Mouse (Mus musculus): ENCODE measurements around the gene Palld. TPM values are rescaled to one million over a fixed set of nuclear protein-coding genes. Genes with fewer than 3 reads are reported as not detected.
A peak's percentile ranks its signal among the peaks of the same experiment; 100 is the strongest.

Palld gene
- total RNA-seq, 2 experiments from 2014 or later = 40.5 to 41.4 TPM

DNA sequence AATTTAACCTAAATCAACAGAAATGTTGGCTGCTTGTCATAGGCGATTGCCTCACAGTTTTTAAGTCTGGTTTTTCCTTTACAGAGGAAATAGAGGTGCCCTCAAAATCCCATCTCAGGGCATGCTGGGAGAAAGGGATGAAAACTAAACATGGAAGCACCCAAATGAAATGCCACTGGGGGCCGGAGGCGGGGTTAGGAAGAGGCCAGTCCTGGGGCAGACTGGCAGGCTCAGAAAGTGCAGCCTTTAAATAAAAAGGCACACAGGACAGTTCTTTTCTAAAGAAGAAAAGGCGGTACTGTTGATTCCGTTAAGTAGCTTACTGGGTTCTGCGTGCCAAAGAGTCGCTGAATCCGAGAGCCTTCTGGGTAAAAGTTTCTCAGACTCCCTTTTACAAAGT lies 311.0 kb downstream of the Palld start:
- DNase-seq (ENCODE audit: low spot score in 2 of 2) = no peak

DNA sequence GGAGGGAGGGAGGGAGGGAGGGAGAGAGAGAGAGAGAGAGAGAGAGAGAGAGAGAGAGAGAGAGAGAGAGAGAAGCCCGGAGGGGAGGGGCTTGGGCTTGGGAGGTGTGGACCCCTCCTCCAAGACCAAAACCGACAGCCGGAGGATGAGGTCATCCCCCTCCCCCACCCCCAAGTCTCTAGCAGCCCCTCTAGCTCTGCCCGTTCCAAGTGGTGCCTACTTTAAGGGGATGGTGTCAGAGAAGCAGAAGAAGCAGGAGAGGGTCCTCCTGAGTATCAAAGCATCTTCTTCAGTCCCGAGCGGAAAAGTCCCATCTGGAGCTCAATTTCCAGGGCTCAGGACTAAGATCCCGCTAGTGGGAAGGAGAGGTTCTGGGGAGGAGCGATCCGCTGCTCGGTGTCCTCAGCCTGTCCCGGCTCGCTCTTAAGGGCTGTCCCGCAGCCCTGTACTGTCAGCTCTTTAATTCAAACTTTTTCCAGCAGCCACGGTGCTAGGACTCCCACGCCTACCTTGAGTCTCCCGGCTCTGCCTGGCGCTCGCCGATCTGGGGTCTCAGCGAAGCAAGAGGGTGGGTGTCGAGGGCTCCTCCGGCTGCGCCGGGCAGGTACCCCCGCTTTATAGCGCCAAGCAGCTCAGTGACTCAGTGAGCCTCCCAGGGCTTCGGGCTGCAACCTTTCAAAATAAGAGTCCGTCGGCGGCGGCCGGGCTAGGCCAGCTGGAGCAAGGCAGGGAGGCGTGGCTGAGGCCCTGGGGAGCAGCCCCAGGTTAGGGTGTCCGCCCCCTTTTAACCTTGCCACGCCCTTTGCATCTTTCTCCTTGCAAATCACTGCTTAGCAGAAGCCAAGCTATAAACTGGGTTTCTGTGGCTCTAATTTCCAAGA lies 311.7 kb downstream of the Palld start:
- DNase-seq (ENCODE audit: low spot score in 2 of 2) = peak; percentile 73 to 76

DNA sequence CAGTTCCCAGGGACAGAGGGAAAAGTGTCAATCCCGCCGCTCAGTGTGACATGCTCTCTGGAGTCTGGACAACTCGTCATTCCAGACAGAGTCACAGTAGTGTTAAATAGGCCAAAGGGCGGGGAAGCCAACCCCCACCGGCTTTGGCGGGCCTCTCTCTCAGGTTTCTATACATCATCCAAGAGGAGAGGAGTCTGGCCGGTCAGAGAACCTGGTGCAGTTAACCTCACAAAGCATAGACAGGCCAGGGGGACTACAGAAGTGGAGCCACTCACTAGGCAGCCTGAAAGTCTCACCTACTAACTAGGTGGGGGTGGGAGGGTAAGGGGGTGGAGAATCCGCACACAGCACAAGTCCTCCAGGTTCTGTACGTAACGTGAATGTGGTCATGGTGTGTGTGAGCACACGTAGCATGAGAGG lies 312.5 kb downstream of the Palld start:
- DNase-seq (ENCODE audit: low spot score in 2 of 2) = peak in 1 of 2 experiments; percentile 7

DNA sequence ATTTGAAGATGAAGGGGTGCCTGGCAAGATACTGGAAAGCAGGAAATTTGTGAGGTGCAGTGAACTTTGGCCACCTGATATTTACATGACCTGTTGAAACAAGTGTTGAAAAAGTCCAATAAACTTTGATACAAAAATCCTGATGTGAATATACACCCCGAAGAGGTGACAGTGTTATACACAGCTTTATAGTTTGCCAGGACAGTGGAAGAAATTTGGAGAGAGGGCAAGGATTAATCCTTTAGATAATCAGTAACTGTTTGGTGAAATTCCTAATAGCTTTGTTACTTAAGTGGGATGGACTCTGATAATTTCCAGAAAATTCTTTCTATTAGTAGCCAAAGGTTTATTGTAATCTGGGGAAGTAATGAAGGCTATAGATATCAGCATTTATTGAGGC lies 314.2 kb downstream of the Palld start:
- DNase-seq (ENCODE audit: low spot score in 2 of 2) = no peak

DNA sequence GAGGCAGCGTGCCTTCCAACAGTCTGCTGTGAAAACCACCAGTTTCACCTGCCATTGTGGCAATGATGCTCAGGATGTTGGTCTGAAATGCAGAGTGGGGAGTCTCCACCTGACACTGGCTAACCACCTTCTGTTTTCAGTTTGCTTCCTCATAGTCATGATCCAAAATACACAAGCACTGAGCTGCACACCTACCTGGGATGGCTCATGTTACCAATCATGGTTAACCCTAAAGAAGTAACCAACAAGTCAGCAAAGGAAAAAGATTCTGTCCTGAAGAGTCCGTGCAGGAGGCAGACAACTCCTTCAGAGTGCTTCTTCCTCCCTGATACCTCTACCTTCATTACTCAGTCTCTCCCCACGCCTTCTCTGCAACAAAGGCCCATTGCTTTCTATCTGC lies 314.8 kb downstream of the Palld start:
- DNase-seq (ENCODE audit: low spot score in 2 of 2) = no peak

- no peak for DNase-seq (ENCODE audit: low spot score in 2 of 2)
These were observed 316.0 kb downstream of the Palld start for GRCm38 (mm10) chr8:61586529-61586928.

- DNase-seq (ENCODE audit: low spot score in 2 of 2) = no peak
These were observed 316.7 kb downstream of the Palld start for GRCm38 (mm10) chr8:61585746-61586145.

DNA sequence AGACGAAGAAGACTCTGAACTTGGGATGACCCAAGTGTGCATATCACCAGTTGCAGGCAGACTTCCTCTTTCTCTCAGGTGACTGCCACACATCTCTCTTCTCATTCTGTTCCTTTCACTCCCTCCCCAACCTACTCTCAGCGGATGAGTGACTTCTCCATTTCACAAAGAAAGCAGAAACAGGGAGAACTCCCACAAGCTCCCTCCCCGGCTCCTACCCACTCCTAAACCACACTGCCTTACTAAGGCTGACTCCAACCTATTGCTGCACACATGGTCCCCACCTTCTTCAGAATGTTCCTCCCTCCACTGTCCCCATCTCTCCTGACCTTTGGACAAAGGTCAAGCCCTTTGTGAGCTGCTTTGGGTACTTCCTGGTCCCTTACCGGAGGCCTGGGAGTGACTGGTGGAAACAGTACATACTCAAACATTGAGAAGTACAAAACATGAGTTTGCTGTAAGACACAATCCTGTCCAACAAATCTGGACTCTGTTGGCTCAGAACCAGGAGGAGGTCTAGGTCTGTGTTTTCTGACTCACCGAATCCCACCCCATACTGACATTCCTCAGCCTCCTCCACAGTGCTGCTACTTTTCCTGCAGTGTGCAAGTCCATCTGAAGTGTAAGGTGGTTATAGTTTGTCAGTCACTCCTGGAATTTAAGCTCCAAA lies 317.6 kb downstream of the Palld start:
- DNase-seq (ENCODE audit: low spot score in 2 of 2) = no peak

- DNase-seq (ENCODE audit: low spot score in 2 of 2) = no peak
These were observed 319.9 kb downstream of the Palld start for GRCm38 (mm10) chr8:61582547-61582946.

DNA sequence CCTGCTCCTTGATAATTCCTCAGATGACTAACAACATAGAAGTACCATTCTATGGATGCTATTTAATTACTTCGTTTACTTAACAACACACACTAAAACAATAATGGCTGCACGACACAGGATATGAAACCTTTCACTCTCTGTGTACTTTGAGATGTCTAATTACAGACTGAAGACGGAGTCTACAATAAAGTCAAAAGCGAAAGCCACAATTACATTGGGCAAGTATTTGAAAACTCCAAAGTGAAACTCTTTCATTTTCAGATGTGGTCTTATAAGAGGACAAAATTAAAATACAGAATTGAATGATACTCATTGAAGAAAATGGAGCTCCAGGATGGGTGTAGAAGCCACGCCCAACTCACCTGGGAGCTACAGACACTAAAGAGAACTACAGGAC lies 321.2 kb downstream of the Palld start:
- DNase-seq (ENCODE audit: low spot score in 2 of 2) = no peak

DNA sequence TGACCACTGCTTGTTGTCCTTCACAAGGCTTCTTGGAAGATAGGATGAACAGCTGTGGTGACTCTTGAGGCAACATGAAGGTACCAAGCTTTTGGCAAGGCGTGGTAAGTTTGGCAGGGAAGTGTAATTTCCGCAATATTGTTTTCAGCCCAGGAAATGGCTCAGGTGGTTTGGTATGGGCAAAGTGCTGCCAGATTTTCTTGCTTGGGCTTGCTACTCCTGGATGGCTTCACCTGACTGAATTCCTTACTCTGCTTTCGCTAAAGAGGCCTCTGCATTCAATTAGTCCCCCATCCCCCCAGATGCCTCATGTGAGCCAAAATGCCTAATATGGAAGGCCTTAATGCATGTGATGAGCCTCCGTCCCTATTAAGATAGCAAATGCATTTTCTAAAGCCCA lies 322.7 kb downstream of the Palld start:
- no peak for DNase-seq (ENCODE audit: low spot score in 2 of 2)

- DNase-seq (ENCODE audit: low spot score in 2 of 2) = no peak
These were observed 323.7 kb downstream of the Palld start for GRCm38 (mm10) chr8:61578754-61579153.

DNA sequence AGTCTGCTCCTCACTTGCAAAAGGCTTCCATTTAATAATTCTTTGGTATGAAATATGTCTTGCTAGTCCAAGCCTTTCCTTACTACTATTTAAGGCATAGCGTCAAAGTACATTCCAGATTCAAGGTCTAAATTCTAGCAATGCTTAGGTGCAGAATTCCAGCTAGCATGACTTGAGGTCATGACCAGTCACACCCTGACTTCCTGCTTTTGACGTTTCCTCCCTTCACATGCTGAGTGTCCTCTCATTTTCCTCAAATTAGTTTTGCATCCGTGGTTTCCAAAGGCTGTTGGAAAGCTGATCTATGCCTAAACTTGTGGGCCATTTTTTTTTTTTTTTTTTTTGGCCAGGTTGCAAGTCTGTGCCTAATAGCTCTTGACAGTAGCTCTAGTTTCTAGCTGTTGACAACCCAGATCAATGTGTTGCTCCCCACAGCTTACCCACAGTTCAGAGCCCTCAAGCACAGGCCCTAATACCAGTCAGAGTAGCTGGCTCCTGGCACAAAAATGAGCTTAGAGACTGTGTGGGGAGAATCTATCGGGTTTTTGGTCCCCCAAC lies 327.3 kb downstream of the Palld start:
- DNase-seq (ENCODE audit: low spot score in 2 of 2) = no peak

DNA sequence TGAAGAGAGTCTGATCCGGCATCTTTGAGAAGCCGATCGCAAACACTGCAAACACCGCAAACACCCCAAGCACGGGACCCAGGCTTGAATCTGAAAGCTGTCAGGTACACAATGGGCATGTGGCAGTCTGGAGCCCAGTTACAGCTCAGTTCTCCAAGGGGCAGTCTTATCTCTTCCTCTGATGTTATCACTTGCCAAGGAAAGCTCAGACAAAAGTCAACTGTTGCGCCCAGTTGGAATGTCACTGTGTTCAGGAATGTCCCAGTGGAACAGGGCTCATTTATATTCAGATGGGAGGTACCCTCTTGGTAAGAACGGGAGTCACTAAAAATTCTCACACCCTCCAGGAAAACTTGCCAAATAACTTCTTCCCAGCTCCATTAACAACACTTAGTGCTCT lies 328.0 kb downstream of the Palld start:
- no peak for DNase-seq (ENCODE audit: low spot score in 2 of 2)

DNA sequence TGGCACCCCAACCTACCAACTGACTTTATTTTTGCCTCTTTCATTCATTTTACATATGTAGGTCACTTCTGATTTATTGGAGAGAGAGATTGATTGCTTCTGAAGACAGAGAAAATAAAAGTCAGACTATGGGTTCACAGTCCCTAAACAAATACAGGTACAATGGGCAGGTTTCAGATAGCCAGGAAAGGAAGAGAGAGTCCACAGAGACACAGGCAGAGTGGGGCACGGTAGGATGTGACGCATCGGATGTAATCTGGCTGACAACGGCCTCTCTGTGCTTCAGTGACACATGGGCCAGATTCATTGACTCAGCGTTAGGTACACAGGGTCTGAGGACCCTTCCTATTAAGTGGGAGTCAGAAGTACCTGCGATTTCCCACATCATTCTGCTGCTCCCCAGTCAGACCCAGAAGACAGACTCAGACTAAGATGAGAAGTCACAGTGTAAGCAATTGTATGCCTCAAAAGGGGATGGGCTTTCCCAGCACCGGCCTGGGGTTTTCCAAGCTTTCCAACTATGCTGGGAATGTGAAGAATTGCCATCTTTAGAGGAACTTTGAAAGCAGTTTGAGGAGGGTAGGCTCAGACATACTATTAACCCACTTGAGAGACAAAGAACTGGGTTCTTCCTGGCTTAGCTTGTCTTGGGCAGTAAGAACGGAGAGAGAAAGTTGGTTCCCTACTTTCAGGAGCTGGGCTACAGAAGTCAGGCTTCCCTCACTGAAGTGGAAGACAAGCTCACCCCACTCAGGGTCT lies 329.1 kb downstream of the Palld start:
- no peak for DNase-seq (ENCODE audit: low spot score in 2 of 2)

GRCm38 (mm10) chr8:61572697-61573096 lies 329.8 kb downstream of the Palld start:
- DNase-seq (ENCODE audit: low spot score in 2 of 2) = no peak

GRCm38 (mm10) chr8:61570637-61571036 lies 331.9 kb downstream of the Palld start:
- DNase-seq (ENCODE audit: low spot score in 2 of 2) = no peak

DNA sequence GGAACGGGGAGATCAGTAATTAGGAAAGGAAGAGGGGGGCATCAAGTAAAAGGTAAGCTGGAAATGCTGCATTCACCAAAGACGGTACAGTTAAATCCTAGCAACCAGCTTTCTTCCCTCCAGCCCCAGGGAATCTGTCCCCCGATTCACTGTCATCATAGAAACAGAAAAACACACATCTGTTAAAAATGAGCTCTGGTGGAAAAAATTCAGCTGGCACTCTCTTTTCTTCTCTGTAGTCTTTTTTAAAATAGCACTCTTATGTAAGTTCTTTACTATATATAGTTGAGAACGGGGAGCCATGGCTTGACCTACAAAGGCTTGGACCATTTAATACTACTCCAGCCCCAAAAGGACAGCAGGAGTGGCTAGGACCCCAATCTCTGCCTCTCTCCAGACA lies 332.8 kb downstream of the Palld start:
- DNase-seq (ENCODE audit: low spot score in 2 of 2) = no peak

- DNase-seq (ENCODE audit: low spot score in 2 of 2) = no peak
These were observed 333.3 kb downstream of the Palld start for GRCm38 (mm10) chr8:61569211-61569610.

GRCm38 (mm10) chr8:61563378-61563777 lies 339.1 kb downstream of the Palld start:
- no peak for DNase-seq (ENCODE audit: low spot score in 2 of 2)

GRCm38 (mm10) chr8:61562626-61563025 lies 339.9 kb downstream of the Palld start:
- no peak for DNase-seq (ENCODE audit: low spot score in 2 of 2)

- DNase-seq (ENCODE audit: low spot score in 2 of 2) = no peak
These were observed 341.3 kb downstream of the Palld start for GRCm38 (mm10) chr8:61561220-61561619.

Measured in adrenal gland, postnatal 4 days (tissue).